Mouse (Mus musculus): Measurements from ENCODE around the gene E130116L18Rik. TPM values are rescaled to one million over a fixed set of nuclear protein-coding genes. Genes with fewer than 3 reads are reported as not detected.
"Not testable (repeated sequence)": the region's sequence is repeated elsewhere in the genome, so short reads cannot be mapped to it uniquely, and the experiment has no call there.

E130116L18Rik gene
- not detected for total RNA-seq (2021)
- long read RNA-seq, experiment 1: 0 reads
- long read RNA-seq, experiment 2: 0 reads

- peak; percentile 89 to 92 for DNase-seq (ENCODE audit: low spot score in 2 of 2)
- intact Hi-C loops (cut with DNase I): no loop called here
These were observed at the start of gene E130116L18Rik for GRCm38 (mm10) chr5:25222752-25223702. Gene E130116L18Rik (minus strand): TSS chr5:25223153.

DNA sequence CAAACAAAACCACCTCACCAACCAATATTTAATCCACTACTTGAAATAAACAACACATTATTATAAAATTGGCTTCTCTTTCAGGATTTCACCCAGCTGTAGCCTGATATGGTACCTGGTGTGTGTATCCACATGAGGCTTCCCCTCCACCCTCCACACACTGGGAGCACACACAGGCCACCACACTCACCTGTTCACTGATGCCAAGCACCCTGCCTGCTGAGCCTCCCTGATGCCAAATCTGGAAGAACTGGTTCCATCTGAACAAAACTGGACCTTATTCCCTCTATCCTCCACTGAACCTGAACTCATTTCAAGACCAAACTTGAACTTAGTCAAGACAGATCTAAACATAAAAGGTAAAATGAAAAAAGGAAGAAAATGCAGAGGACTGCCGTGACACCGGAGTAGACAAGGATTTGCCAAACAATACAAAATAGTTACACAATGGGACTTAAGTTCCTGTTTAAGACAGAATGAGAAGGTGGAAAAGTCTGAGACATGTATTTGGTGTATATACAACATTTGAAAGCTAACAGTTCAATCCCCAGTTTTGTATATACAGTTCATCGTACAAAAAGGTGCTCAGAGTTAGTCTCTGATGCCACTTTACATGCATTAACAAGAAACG, 45.4 kb upstream of the E130116L18Rik start:
- DNase-seq (ENCODE audit: low spot score in 2 of 2): no peak
- intact Hi-C loops (cut with DNase I): no loop called here

DNA sequence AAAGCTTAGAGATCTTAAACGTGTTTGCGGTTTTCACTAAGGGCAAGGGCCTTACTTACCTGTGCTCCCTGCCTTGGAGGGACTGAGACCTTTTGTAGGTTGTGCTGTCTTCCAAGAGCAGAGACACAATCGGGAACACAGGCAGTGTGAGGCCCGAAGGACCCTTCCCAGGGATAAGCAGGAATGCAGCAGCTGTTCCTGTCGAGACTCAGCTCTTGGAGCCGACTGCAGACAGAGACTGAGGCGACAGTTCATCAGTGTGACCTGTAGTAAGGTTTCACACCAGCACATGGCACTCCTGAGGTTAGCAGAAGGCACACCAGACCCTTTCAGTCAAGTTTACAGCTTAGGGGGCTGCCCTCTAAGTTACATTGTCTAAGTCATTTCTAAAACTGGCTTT, 39.3 kb upstream of the E130116L18Rik start:
- intact Hi-C loops (cut with DNase I): no loop called here
- DNase-seq (ENCODE audit: low spot score in 2 of 2): no peak

GRCm38 (mm10) chr5:25261452-25261851, 38.5 kb upstream of the E130116L18Rik start:
- no peak for DNase-seq (ENCODE audit: low spot score in 2 of 2)
- intact Hi-C loops (cut with DNase I): no loop called here

DNA sequence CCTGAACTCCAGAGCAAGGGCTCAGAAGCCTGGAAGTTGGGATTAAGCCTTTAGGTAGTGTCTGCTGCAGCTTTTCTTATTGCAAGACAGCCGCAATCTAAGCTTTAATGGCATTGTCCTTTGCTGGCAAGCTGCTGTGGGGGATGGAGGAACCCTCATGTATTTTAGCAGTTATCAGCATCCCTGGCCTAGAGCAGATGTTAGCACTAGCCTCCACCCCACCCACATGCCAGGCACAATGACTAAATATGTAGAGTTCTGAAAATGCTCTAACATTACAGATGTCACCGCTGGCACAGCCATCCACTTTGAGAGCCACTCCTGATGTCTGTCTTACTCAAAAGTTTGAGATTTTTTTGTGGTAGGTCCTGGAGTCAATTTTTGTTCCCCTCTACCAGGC, 33.7 kb upstream of the E130116L18Rik start:
- peak; percentile 22 to 32 for DNase-seq (ENCODE audit: low spot score in 2 of 2)
- intact Hi-C loops (cut with DNase I): no loop called here

DNA sequence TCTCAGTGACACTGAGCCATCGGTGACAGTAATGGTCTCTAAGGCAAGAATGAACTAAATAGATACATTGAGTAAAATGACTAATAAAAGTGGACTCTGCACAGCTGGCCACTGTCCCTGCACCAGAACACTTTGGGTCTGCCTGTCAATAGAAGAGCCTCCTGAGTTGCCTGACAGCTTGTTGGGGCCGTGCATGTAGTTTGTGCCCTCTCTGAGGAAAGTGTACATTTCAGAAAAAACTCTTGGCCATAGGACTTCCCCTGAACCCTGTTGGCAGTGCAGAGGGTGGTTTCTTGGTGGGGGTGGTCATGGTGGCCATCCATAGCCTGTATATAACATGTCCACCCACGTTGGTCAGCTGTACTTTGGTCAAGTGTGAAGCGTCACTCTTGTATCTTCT, 31.5 kb upstream of the E130116L18Rik start:
- intact Hi-C loops (cut with DNase I): no loop called here
- no peak for DNase-seq (ENCODE audit: low spot score in 2 of 2)

DNA sequence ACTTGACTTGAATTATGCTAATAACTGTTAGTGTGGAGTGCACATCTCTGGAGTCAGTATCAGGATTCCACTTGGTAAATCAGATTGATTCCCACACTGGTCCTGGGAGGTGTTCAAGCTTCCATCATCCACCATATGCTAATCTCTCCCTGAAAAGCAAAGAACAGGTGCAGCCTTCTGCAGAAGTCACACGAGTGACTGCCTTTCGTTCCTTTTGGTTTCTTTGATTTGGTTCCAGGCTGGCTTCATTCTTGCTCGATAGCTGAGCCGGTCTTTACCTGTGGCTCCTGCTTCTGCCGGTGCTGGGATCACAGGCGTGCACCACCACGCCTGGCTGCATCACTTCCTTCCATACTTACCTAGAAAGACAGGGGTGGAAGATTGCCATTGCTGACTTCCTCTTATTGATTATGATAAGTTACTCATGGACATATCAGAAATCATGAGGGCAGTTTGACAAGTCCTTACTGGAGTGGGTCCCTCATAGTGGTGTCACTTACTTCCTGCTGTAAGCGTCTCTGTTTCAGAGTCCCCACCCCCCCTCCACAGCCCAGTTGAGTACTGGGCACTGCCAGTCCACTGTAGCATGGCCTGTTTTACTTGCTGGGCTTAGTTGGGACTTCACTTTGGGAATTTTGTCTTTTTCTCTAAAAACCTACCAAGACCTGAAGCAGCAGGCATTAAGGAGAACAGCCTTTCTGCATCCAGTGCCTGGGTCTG, 30.0 kb upstream of the E130116L18Rik start:
- intact Hi-C loops (cut with DNase I): no loop called here
- DNase-seq (ENCODE audit: low spot score in 2 of 2): no peak

- intact Hi-C loops (cut with DNase I): no loop called here
- no peak for DNase-seq (ENCODE audit: low spot score in 2 of 2)
These were observed 29.5 kb upstream of the E130116L18Rik start for GRCm38 (mm10) chr5:25252423-25252822.

DNA sequence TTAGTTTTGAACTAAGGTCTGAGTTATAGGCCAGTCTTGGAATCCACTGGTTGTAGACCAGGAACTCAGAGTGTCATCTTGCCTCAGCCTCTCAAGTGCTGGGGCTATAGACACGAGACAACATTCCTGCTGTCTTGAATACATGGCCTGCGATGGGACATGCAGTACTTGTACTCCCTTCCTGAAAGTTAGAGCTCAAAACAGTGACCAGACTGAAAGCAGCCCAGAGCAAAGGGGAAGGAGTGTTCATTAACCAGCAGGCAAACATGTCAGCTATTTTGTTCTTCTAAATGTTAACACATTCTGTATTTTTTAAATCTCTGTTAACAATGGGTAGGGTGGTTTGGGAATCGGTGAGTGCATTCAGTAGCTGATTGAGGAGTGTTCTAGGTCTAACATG, 24.1 kb upstream of the E130116L18Rik start:
- DNase-seq (ENCODE audit: low spot score in 2 of 2): no peak
- intact Hi-C loops (cut with DNase I): no loop called here

DNA sequence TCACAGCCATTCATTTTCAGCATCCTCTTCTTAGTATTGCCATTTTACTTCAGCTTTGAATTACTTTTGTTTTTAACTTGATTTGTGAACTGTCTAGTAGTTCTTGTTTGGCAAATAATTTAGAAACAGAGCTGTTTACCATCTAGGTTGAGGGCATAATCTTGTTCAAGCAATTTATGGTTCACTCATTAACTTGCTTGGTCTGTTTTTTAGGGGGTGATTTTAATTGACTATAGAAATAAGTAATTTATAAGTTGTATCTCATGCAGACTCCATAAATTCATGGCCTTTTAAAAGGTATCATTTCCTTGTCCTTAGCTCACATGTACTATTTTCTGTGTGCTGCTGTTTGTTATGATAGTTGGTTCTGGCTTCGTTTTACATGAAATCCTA, 23.5 kb upstream of the E130116L18Rik start:
- intact Hi-C loops (cut with DNase I): no loop called here
- DNase-seq (ENCODE audit: low spot score in 2 of 2): no peak

DNA sequence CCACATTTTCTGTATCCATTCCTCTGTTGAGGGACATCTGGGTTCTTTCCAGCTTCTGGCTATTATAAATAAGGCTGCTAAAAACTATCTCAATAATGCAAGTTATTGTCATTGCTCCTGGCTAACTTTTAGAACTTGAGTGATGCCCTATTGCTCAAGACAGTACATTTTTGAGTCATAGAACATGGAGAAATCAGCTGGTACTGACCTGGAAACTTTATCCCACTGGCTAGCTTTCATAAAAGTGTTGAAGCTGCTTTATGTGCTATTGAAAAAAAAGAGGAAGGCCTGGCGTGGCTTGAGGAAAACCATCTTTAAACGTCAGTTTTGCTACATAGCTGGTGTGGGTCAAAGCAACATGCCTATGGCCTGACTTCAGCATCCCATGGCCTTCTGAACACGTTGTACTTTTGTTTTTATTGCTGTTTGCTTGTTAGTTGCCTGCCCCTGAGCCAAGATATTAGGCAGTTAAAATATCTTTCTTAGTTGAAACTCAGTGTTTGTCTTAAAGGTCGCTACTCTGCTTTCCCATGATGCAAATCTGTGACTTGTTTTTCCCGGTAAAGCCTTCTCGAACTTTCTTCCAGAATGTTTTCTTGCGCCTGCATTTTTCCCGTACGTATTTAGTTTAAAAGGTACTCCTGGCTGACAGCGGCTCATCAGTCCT, 23.0 kb upstream of the E130116L18Rik start:
- intact Hi-C loops (cut with DNase I): no loop called here
- DNase-seq (ENCODE audit: low spot score in 2 of 2): no peak

GRCm38 (mm10) chr5:25243101-25243500, 20.1 kb upstream of the E130116L18Rik start:
- intact Hi-C loops (cut with DNase I): no loop called here
- DNase-seq (ENCODE audit: low spot score in 2 of 2): no peak

- intact Hi-C loops (cut with DNase I): not testable (repeated sequence)
These were observed 1.4 kb upstream of the E130116L18Rik start for GRCm38 (mm10) chr5:25224377-25224776.

GRCm38 (mm10) chr5:25221604-25222003, 1.3 kb downstream of the E130116L18Rik start, which contains the start of gene Galnt11:
Gene Galnt11 (plus strand): TSS chr5:25221904.
- DNase-seq (ENCODE audit: low spot score in 2 of 2): no peak
- intact Hi-C loops (cut with DNase I): no loop called here

More at GRCm38 (mm10) chr5:25224377-25224776, 1.4 kb upstream of the E130116L18Rik start:
- DNase-seq (ENCODE audit: low spot score in 2 of 2): not testable (repeated sequence)

DNA sequence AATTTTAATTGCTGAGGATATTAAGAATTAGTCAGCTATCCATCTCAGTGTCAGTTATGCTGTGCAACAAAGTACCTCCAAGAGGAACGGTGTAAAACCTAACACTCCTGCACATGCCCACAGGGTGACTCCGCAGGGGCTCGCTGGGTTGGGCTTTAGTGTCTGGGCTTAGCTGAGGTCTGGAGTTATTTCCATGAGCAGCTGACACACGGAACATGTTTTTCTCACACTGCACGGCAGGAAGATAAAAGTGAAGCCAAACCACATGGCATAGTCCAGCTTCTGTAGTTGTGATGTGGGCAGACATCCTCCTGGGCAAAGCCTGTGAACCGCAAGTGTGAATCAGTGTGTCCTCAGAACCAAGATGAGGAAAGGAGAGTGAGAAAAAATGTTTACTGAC, 7.9 kb downstream of the E130116L18Rik start:
- intact Hi-C loops (cut with DNase I): no loop called here

DNA sequence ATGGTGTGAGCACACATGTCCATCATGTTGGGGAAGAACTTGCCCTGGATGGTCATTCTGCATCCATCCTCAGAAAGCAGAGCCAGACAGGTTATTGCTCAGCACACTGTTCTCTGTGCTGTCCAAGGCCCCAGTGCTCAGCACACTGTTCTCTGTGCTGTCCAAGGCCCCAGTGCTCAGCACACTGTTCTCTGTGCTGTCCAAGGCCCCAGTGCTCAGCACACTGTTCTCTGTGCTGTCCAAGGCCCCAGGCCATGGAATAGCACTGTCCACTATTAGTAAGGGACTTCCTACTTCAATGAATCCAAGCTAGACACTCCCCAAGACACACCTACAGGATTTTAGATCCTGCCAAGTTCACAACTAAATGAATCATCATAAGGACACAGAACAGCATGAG, 9.7 kb downstream of the E130116L18Rik start:
- intact Hi-C loops (cut with DNase I); DNase-seq (ENCODE audit: low spot score in 2 of 2): not testable (repeated sequence)

More for the DNA sequence above, 7.9 kb downstream of the E130116L18Rik start:
- DNase-seq (ENCODE audit: low spot score in 2 of 2): no peak

DNA sequence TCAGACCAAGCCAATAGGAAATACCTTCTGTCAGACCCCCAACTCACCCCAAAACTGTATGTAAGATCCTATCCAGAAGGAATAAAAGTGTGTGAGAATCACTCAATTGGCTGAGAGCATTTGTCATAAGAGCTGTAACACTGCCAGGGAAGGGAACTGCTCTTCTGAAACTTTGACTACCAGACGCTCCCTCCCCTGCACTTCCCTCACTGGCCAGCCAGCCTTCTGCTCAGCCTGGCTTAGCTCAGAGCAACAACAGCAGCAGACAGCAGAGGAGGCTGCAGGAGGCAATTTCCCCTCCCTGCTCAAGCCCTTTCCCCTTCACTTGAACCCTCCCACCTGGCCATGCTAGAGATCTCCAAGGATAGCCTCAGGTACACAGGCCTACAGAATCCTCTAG, 11.1 kb downstream of the E130116L18Rik start:
- DNase-seq (ENCODE audit: low spot score in 2 of 2): peak in 1 of 2 experiments; percentile 18
- intact Hi-C loops (cut with DNase I): no loop called here

DNA sequence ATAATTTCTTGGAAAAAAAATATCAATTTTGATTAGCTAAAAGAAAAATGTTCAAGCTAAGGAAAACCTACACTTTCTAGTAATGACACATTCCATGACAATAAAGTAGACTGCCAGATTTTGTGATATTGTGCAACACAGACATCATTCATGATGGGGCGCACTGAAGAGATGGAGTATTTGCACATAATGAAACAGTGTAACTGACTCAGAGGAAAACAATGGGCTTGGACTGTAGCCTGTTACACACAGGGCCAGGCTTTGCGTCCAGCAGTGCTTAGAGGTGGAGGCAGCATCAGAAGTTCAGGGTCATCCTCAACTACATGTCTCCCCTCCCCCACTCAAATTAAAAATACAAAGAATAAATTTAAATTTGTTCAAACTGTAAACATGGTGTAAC, 32.4 kb downstream of the E130116L18Rik start:
- intact Hi-C loops (cut with DNase I): no loop called here
- no peak for DNase-seq (ENCODE audit: low spot score in 2 of 2)

DNA sequence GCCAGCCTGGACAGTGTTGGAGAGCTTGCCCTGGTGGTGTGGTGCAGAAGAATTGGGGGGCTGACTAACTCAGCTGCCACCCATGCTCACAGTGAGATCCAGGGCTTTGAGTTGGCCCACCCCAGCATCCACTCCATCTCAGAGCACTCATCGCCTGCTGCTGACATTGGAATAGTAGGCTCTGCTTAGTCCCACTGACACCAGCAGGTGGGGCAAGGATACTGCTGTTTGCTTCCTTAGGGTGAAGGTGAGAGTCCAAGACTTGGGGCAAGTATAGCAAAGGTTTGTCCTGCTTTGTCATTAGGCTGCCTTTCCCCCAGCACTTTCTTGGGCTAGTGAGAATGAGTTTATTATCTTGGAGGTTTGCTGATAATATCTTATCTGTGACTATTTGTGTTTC, 34.2 kb downstream of the E130116L18Rik start:
- intact Hi-C loops (cut with DNase I): no loop called here
- DNase-seq (ENCODE audit: low spot score in 2 of 2): no peak
